Mouse (Mus musculus) spleen, postnatal 36 days (tissue): ENCODE results near the gene G6pdx.

Source experiments
- DNase-seq, 2 experiments: peaks; one replicate each; pipeline ENCODE4 v3.0.0; 2022; ENCODE audit warnings: low spot score in 2 of 2, mixed read lengths in 1 of 2

G6pdx gene

GRCm38 (mm10) chrX:74428826-74429276 lies at the start of gene G6pdx:
Gene G6pdx (minus strand): TSS chrX:74429194.
- DNase-seq, result peak; percentile 89 to 92

DNA sequence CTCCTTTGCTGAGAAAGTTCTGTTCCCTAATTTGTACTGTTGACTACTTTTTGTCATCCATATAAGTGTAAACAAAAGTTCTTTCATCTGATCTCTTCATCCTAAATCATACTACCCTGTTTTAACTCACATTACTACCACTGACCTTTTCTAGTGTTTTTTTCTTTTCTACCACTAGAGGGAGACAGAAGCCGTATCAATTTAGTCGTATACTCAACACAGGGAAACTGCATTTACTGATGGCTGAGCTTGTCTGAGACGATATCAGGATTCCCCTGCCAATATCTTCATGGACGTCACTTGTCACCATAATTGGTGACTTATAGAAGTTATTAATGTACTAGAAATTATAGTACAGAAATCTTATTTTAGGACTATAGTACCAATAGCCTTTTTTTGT lies 23.8 kb upstream of the G6pdx start:
- DNase-seq, result no peak

- DNase-seq, result no peak
These were observed 22.3 kb upstream of the G6pdx start for GRCm38 (mm10) chrX:74451157-74451912.

- DNase-seq, result peak; percentile 70 to 77
These were observed 362 bp upstream of the G6pdx start for GRCm38 (mm10) chrX:74429290-74429821.

DNA sequence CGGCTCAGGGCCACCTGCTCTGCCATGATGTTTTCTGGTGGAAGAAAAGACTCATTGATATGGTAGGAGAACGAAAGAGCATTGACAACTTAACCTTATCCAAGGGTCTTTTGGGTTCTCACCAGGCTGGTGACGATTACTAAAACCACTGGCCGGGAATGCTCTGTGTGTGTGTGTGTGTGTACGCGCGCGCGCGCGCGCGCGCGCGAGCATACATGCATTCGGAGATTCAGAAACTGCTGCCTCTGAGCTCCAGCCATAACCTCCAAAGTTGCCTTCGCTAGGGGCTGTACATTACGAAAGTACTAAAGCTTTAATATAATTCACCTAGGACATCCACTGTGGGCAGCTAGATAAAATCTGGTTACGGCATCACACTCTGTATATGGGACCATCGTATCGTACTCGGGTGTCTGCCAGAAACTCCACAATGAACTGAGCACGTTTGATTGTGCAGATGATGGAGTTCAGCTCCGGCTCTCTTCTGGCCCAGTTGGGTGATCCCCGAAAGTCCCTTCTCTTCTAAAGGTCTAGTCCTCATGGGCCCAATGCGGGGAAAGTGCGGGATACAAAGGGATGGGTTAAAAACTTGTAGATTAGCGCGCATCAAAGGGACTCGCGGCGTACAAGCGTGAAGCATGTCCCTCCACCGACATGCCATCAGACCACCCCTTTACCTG lies 708 bp downstream of the G6pdx start:
- no peak for DNase-seq

- DNase-seq, result no peak
These were observed 1.9 kb downstream of the G6pdx start for GRCm38 (mm10) chrX:74427116-74427515.

DNA sequence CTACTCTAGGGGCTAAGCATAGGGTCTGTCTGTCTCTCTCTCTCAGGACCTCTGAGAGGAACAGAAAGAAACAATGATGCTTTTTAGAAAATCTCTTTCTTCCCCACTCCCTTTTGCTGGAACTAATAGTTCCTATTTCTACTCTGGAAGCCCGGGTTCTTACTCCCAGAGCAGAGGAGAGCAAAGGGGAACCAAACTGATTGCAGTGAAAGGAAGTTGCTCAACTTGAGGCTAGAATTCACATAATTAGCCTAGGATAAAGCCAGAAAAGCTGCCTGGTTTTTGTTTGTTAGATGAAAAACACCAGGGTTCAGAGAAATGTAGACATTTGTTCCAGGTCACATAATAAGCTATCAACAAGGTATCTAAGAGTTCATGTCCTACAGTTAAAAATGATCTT lies 2.7 kb downstream of the G6pdx start:
- no peak for DNase-seq

- DNase-seq, result peak; percentile 44 to 66
These were observed 3.8 kb downstream of the G6pdx start for GRCm38 (mm10) chrX:74425195-74425594.

DNA sequence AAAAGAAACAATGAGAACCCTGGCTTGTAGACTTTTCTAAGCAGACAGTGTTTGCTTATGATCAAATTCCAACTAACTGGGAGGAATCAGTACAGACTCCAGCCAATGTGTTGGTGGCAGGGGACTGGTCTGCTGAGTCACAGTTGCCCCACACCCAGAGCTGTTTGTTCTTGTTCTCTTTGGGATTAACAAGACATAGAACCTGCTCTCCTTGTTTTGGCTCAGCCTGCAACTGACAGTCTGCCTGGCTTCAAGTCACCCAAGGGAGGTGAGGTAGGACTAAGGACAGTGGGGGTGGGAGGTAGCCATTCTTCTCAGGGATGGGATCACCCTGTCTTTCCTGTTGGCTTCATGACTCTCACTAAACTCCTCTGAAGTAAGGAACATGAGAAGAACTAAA lies 4.6 kb downstream of the G6pdx start:
- DNase-seq, result no peak

DNA sequence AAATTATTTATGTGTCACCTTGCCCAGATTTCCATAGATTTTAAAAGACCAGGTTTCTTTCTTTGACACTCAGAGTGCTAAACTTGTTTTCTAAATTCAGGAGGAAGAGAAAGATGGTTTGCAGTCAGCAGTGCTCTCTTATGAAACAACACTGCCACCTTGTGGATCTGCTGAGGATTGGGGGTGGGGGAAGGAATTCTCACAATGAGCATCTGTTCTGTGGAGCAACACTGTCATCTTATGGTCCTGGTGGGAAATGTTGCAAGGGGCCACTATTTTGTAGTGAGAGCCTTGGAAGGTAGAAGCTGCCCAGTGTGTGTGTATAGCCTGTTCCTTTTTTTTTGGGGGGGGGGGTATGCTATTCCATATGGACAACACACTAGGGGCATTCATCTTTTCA lies 15.6 kb downstream of the G6pdx start:
- DNase-seq, result peak; percentile 67 to 73

- no peak for DNase-seq
These were observed 20.7 kb downstream of the G6pdx start for GRCm38 (mm10) chrX:74408340-74408739.

DNA sequence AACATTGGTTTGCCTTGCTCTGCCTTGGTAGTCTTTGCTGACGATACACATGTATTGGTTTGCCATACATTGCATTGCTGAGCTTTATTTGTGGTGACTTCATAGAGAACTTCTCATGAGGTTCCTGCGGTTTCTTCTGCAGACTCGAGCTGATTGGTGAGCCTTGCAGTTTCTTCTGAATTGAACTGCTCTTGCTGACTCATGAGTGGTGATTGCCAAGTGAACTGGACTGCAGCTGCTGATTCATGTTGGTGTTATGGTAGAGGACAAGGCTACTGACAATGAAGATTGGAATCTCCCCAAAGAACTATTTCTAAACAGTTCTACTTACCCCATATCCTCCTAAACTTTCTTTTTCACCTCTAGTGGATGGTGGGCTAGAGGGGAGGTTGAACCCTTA lies 28.9 kb downstream of the G6pdx start:
- DNase-seq, result no peak

GRCm38 (mm10) chrX:74392535-74393443 lies 36.2 kb downstream of the G6pdx start, which contains the start of the genes Fam3a and Ikbkg:
Gene Fam3a (minus strand): TSS chrX:74393272.
Gene Ikbkg (plus strand): TSS chrX:74393290.
- DNase-seq, result peak; percentile 88 to 90

GRCm38 (mm10) chrX:74388153-74388552 lies 40.8 kb downstream of the G6pdx start:
- no peak for DNase-seq

DNA sequence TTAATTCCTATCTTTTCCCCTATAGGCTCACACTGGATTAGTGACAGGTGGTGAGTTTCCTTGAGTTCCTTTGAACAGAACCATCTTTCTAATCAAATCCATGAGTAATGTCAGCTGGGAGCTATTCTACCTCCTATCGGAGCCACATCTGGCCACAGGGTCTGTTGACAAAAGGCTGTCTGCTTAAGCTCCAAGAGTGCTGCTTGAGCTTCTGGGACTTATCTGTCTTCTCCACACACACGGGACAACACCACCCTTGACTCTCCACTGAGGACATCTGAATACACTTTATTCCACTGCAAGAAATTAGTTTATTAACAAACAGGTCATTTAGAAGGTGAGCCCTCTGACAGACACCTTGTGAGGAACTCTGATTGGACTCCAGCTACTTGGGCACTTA lies 44.5 kb downstream of the G6pdx start:
- peak in 1 of 2 experiments; percentile 5 for DNase-seq

DNA sequence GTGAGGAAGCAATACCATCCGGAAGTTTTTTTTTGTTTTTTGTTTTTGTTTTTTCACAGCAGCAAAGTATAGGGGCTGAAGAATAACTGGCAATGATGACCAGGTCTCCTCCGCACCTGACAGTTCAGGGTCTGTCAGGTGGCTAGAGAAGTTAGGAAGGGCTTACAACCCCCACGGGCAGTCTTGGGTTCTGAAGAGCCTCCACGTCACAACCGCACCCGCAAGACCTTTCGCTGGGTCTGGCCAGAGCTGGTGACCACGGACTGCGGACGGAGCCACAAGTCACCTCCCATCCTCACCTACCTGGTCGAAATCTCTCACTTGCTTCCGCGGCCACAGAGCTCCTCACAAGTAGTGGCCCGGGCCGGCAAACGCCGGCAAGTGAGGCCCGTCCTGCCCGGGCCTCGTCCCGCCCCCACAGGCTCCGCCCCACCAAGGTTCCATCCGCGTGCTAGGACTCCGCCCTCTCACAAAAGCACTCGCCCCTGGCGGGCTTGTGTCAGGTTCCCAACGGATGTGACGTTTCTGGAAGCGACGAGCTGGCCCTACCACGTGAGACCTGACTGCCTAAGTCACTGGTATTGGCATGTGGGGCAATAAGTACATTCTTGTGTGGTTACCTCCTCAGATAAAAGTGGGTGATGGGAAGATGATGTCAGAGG lies 56.0 kb downstream of the G6pdx start, which contains the start of the genes Ubl4a and Slc10a3:
TSS of gene Ubl4a (minus strand) at position 331 of the 662 bp plus-strand sequence.
TSS of gene Slc10a3 (minus strand) at position 462 of the 662 bp plus-strand sequence.
- DNase-seq, result peak; percentile 89 to 90

GRCm38 (mm10) chrX:74368209-74368909 lies 60.6 kb downstream of the G6pdx start:
- peak; percentile 67 to 68 for DNase-seq

DNA sequence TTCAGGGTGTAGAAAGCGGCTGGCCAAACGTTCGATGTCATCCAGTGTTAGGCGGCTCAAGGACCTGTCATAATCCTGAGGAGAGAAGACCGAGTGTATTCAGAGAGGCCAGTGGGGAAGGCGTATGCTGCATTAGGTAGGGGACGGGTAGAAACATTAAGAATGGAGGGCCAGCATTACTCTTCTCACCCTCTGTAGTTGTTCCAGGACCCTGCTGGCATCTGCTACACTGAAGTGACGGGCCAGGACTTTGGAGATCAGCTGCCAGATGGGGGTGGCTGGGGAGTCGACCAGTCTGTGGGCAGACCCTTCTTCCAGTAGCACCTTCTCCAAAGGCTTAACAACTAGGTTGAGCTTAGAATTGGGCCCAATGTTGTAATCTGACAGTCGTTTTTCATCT lies 61.5 kb downstream of the G6pdx start:
- DNase-seq, result no peak
